Mouse (Mus musculus) stomach, embryonic 15.5 days (tissue): ENCODE measurements at regions not wholly inside any gene's neighbourhood (a gene's known extent, or its start where the extent isn't known, plus 50 kb on each side); places are given as distances from the start of the nearest gene placed in this dataset.

ENCODE experiments used
- ATAC-seq: fragments of 200-750 bp; cut with Nextera tagmentation; 2 replicates; pipeline ENCODE4 v1.8.0; 2017; ENCODE audit warnings: low read depth, moderate number of reproducible peaks, moderate TSS enrichment; ENCODE audit not compliant: insufficient read depth, low FRiP score
- H3K27ac ChIP-seq: fragments of 300-500 bp; sonication (generic); 2 replicates; pipeline ENCODE4 v1.5.1; 2015; ENCODE audit warnings: mild to moderate bottlenecking, inconsistent platforms
- H3K27me3 ChIP-seq: fragments of 300-500 bp; sonication (generic); replicated peaks from 2 replicates; pipeline ENCODE4 v1.6.1; 2015; ENCODE audit warnings: inconsistent platforms
- H3K36me3 ChIP-seq: fragments of 300-500 bp; sonication (generic); 2 replicates; pipeline ENCODE4 v1.6.1; 2015; ENCODE audit warnings: inconsistent platforms
- H3K4me1 ChIP-seq: fragments of 300-500 bp; sonication (generic); 2 replicates; pipeline ENCODE4 v1.6.1; 2015; ENCODE audit warnings: inconsistent platforms
- H3K4me2 ChIP-seq: fragments of 300-500 bp; sonication (generic); 2 replicates; pipeline ENCODE4 v1.6.1; 2015; ENCODE audit warnings: mild to moderate bottlenecking, inconsistent platforms
- H3K4me3 ChIP-seq: fragments of 300-500 bp; sonication (generic); replicated peaks from 2 replicates; pipeline ENCODE4 v1.5.1; 2015; ENCODE audit warnings: inconsistent platforms
- H3K9ac ChIP-seq: fragments of 300-500 bp; sonication (generic); 2 replicates; pipeline ENCODE4 v1.6.1; 2015; ENCODE audit warnings: inconsistent platforms
- H3K9me3 ChIP-seq: fragments of 300-500 bp; sonication (generic); 2 replicates; pipeline ENCODE4 v1.6.1; 2016; ENCODE audit warnings: inconsistent platforms
- WGBS: fragments of 180-500 bp; shearing (Covaris S2); methylation state at CpG from one replicate; pipeline ENCODE4 v1.1.7; 2015; 5-methylcytosine and 5-hydroxymethylcytosine counted together

- Histone ChIP-seq H3K27ac (no peak overlapping the region), H3K4me3 (no peak overlapping the region), H3K4me2 (no peak overlapping the region), H3K36me3 (no peaks in the 10 kb centered on the region), H3K9ac (no peak overlapping the region), H3K27me3 (no peaks in the 10 kb centered on the region), H3K9me3 (no peaks in the 10 kb centered on the region), H3K4me1 (no peaks in the 10 kb centered on the region)
- 54% methylated on average over 4 of the region's 4 CpGs for WGBS
- ATAC-seq = no peak
These were observed 84.7 kb upstream of the Rbm19 start for GRCm38 (mm10) chr5:120031614-120032013.

- WGBS = 21% methylated on average over 13 of the region's 13 CpGs
These were observed 81.7 kb upstream of the Rbm19 start for GRCm38 (mm10) chr5:120034499-120035077.

GRCm38 (mm10) chr5:120035251-120035650, 81.0 kb upstream of the Rbm19 start:
- no peaks in the 10 kb centered on the region for H3K36me3 ChIP-seq
- 82% methylated on average over 3 of the region's 3 CpGs for WGBS
- no peak for ATAC-seq

More at GRCm38 (mm10) chr5:120034499-120035077, 81.7 kb upstream of the Rbm19 start:
- H3K27ac ChIP-seq = no peak overlapping the region
- no peak overlapping the region for H3K4me3 ChIP-seq
- no peaks in the 10 kb centered on the region for H3K27me3 ChIP-seq
- H3K4me1 ChIP-seq = no peaks in the 10 kb centered on the region
- H3K9me3 ChIP-seq = no peaks in the 10 kb centered on the region
- no peaks in the 10 kb centered on the region for H3K36me3 ChIP-seq
- no peak overlapping the region for H3K4me2 ChIP-seq
- no peak for ATAC-seq
- no peak overlapping the region for H3K9ac ChIP-seq

GRCm38 (mm10) chr5:120037806-120038205, 78.5 kb upstream of the Rbm19 start:
- Histone ChIP-seq H3K27me3 (no peaks in the 10 kb centered on the region), H3K4me1 (no peaks in the 10 kb centered on the region), H3K4me3 (no peak overlapping the region), H3K27ac (no peak overlapping the region), H3K36me3 (no peaks in the 10 kb centered on the region), H3K9ac (no peak overlapping the region), H3K4me2 (no peak overlapping the region), H3K9me3 (no peaks in the 10 kb centered on the region)
- WGBS = 77% methylated on average over 3 of the region's 3 CpGs
- ATAC-seq = no peak

More at GRCm38 (mm10) chr5:120035251-120035650, 81.0 kb upstream of the Rbm19 start:
- Histone ChIP-seq H3K4me3 (no peak overlapping the region), H3K27me3 (no peaks in the 10 kb centered on the region), H3K9me3 (no peaks in the 10 kb centered on the region), H3K27ac (no peak overlapping the region), H3K4me2 (no peak overlapping the region), H3K4me1 (no peaks in the 10 kb centered on the region), H3K9ac (no peak overlapping the region)

GRCm38 (mm10) chr5:120043786-120044185, 72.5 kb upstream of the Rbm19 start:
- no peak for ATAC-seq
- H3K9ac ChIP-seq = no peak overlapping the region
- no peaks in the 10 kb centered on the region for H3K4me1 ChIP-seq
- no peak overlapping the region for H3K4me3 ChIP-seq
- no peaks in the 10 kb centered on the region for H3K9me3 ChIP-seq
- no peaks in the 10 kb centered on the region for H3K27me3 ChIP-seq
- WGBS = 73% methylated on average over 4 of the region's 4 CpGs
- no peaks in the 10 kb centered on the region for H3K36me3 ChIP-seq
- no peak overlapping the region for H3K27ac ChIP-seq
- H3K4me2 ChIP-seq = no peak overlapping the region

GRCm38 (mm10) chr5:120049063-120049781, 67.0 kb upstream of the Rbm19 start:
- WGBS = 77% methylated on average over 7 of the region's 7 CpGs
- ATAC-seq = no peak
- Histone ChIP-seq H3K9me3 (no peaks in the 10 kb centered on the region), H3K4me3 (no peak overlapping the region), H3K27ac (no peak overlapping the region), H3K4me2 (no peak overlapping the region), H3K9ac (no peak overlapping the region), H3K36me3 (no peaks in the 10 kb centered on the region), H3K4me1 (no peaks in the 10 kb centered on the region), H3K27me3 (no peaks in the 10 kb centered on the region)

GRCm38 (mm10) chr5:120050728-120051436, 65.4 kb upstream of the Rbm19 start:
- H3K4me2 ChIP-seq = no peak overlapping the region
- no peaks in the 10 kb centered on the region for H3K27me3 ChIP-seq
- no peaks in the 10 kb centered on the region for H3K36me3 ChIP-seq
- H3K9me3 ChIP-seq = no peaks in the 10 kb centered on the region
- no peak overlapping the region for H3K4me3 ChIP-seq
- H3K9ac ChIP-seq = no peak overlapping the region
- H3K4me1 ChIP-seq = no peaks in the 10 kb centered on the region
- H3K27ac ChIP-seq = no peak overlapping the region
- WGBS = 84% methylated on average over 8 of the region's 8 CpGs
- ATAC-seq = no peak

- no peaks in the 10 kb centered on the region for H3K36me3 ChIP-seq
- H3K9ac ChIP-seq = no peak overlapping the region
- WGBS = 40% methylated on average over 5 of the region's 5 CpGs
- no peak overlapping the region for H3K4me3 ChIP-seq
- no peaks in the 10 kb centered on the region for H3K27me3 ChIP-seq
- no peak for ATAC-seq
- H3K4me2 ChIP-seq = no peak overlapping the region
- H3K4me1 ChIP-seq = no peaks in the 10 kb centered on the region
- H3K9me3 ChIP-seq = no peaks in the 10 kb centered on the region
- H3K27ac ChIP-seq = no peak overlapping the region
These were observed 61.6 kb upstream of the Rbm19 start for GRCm38 (mm10) chr5:120054498-120055167.
